Mouse (Mus musculus): ENCODE measurements around the gene Tia1. TPM values are rescaled to one million over a fixed set of nuclear protein-coding genes. Genes with fewer than 3 reads are reported as not detected.

Tia1 gene
- polyA plus RNA-seq, 1 experiment from 2014 or later = 292 TPM

- no peak for DNase-seq (ENCODE audit: low spot score)
- H3K9me3 ChIP-seq (ENCODE audit: control insufficient read depth, low read length) = no peaks in the 10 kb centered on the region
- H3K27ac ChIP-seq (ENCODE audit: low read depth, low read length) = 0 out of 2 replicates have a peak overlapping the region, but pooled peaks have one; percentile 12
- no peaks in the 10 kb centered on the region for H3K27me3 ChIP-seq (ENCODE audit: control insufficient read depth, insufficient read depth, low read length)
- no peak overlapping the region for H3K4me3 ChIP-seq (ENCODE audit: low read depth, low read length)
- ATAC-seq (ENCODE audit: low FRiP score) = no peak
- H3K4me2 ChIP-seq (replicated peaks; ENCODE audit: low read depth, low read length) = no peak overlapping the region
- H3K36me3 ChIP-seq (ENCODE audit: control insufficient read depth, insufficient read depth, low read length) = no peaks in the 10 kb centered on the region
- WGBS = 79% methylated on average over 9 of the region's 9 CpGs
- no peaks in the 10 kb centered on the region; the same call in 1 of the 2 replicates for H3K4me1 ChIP-seq (replicated peaks; ENCODE audit: control insufficient read depth, insufficient read depth, low read length)
- no peak overlapping the region for H3K9ac ChIP-seq (ENCODE audit: low read depth, low read length)
Measured at GRCm38 (mm10) chr6:86475462-86476167, 71.6 kb downstream of the Tia1 start.

GRCm38 (mm10) chr6:86476931-86477330 is 72.9 kb downstream of the Tia1 start:
- WGBS = 92% methylated on average over 5 of the region's 5 CpGs
- Histone ChIP-seq H3K9me3 (ENCODE audit: control insufficient read depth, low read length) (no peaks in the 10 kb centered on the region), H3K4me2 (replicated peaks; ENCODE audit: low read depth, low read length) (no peak overlapping the region), H3K27ac (ENCODE audit: low read depth, low read length) (no peak overlapping the region), H3K27me3 (ENCODE audit: control insufficient read depth, insufficient read depth, low read length) (no peaks in the 10 kb centered on the region), H3K36me3 (ENCODE audit: control insufficient read depth, insufficient read depth, low read length) (no peaks in the 10 kb centered on the region), H3K9ac (ENCODE audit: low read depth, low read length) (no peak overlapping the region), H3K4me1 (replicated peaks; ENCODE audit: control insufficient read depth, insufficient read depth, low read length) (no peaks in the 10 kb centered on the region), H3K4me3 (ENCODE audit: low read depth, low read length) (no peak overlapping the region)
- no peak for DNase-seq (ENCODE audit: low spot score)
- ATAC-seq (ENCODE audit: low FRiP score) = no peak

- no peaks in the 10 kb centered on the region for H3K9me3 ChIP-seq (ENCODE audit: control insufficient read depth, low read length)
- DNase-seq (ENCODE audit: low spot score) = no peak
- 60% methylated on average over 3 of the region's 3 CpGs for WGBS
- H3K4me3 ChIP-seq (ENCODE audit: low read depth, low read length) = no peak overlapping the region
- no peak overlapping the region for H3K9ac ChIP-seq (ENCODE audit: low read depth, low read length)
- H3K4me2 ChIP-seq (replicated peaks; ENCODE audit: low read depth, low read length) = no peak overlapping the region
- ATAC-seq (ENCODE audit: low FRiP score) = no peak
- no peaks in the 10 kb centered on the region for H3K36me3 ChIP-seq (ENCODE audit: control insufficient read depth, insufficient read depth, low read length)
- peak overlapping the region; percentile 36; the same call in 1 of the 2 replicates for H3K27ac ChIP-seq (ENCODE audit: low read depth, low read length)
- H3K4me1 ChIP-seq (replicated peaks; ENCODE audit: control insufficient read depth, insufficient read depth, low read length) = no peaks in the 10 kb centered on the region
- no peaks in the 10 kb centered on the region for H3K27me3 ChIP-seq (ENCODE audit: control insufficient read depth, insufficient read depth, low read length)
Measured at GRCm38 (mm10) chr6:86479311-86479710, 75.3 kb downstream of the Tia1 start.

- no peak overlapping the region for H3K9ac ChIP-seq (ENCODE audit: low read depth, low read length)
- no peak overlapping the region for H3K4me3 ChIP-seq (ENCODE audit: low read depth, low read length)
- no peak for ATAC-seq (ENCODE audit: low FRiP score)
- no peaks in the 10 kb centered on the region for H3K9me3 ChIP-seq (ENCODE audit: control insufficient read depth, low read length)
- H3K4me2 ChIP-seq (replicated peaks; ENCODE audit: low read depth, low read length) = no peak overlapping the region
- no peaks in the 10 kb centered on the region for H3K27me3 ChIP-seq (ENCODE audit: control insufficient read depth, insufficient read depth, low read length)
- H3K36me3 ChIP-seq (ENCODE audit: control insufficient read depth, insufficient read depth, low read length) = no peaks in the 10 kb centered on the region
- H3K27ac ChIP-seq (ENCODE audit: low read depth, low read length) = no peak overlapping the region
- no peaks in the 10 kb centered on the region for H3K4me1 ChIP-seq (replicated peaks; ENCODE audit: control insufficient read depth, insufficient read depth, low read length)
- no peak for DNase-seq (ENCODE audit: low spot score)
Measured at GRCm38 (mm10) chr6:86479816-86480188, 75.8 kb downstream of the Tia1 start.

- Histone ChIP-seq H3K27ac (ENCODE audit: low read depth, low read length) (no peak overlapping the region), H3K9ac (ENCODE audit: low read depth, low read length) (peak overlapping the region; percentile 11; the same call in 1 of the 2 replicates)
- no peak for ATAC-seq (ENCODE audit: low FRiP score)
Measured at GRCm38 (mm10) chr6:86480189-86480831, 76.3 kb downstream of the Tia1 start.

GRCm38 (mm10) chr6:86481871-86482270 is 77.9 kb downstream of the Tia1 start:
- no peaks in the 10 kb centered on the region for H3K27me3 ChIP-seq (ENCODE audit: control insufficient read depth, insufficient read depth, low read length)
- no peak for ATAC-seq (ENCODE audit: low FRiP score)
- no peak overlapping the region for H3K4me3 ChIP-seq (ENCODE audit: low read depth, low read length)
- 95% methylated on average over 5 of the region's 5 CpGs for WGBS
- H3K4me2 ChIP-seq (replicated peaks; ENCODE audit: low read depth, low read length) = no peak overlapping the region
- DNase-seq (ENCODE audit: low spot score) = no peak
- H3K9ac ChIP-seq (ENCODE audit: low read depth, low read length) = no peak overlapping the region
- H3K4me1 ChIP-seq (replicated peaks; ENCODE audit: control insufficient read depth, insufficient read depth, low read length) = no peaks in the 10 kb centered on the region
- H3K27ac ChIP-seq (ENCODE audit: low read depth, low read length) = no peak overlapping the region
- no peaks in the 10 kb centered on the region for H3K9me3 ChIP-seq (ENCODE audit: control insufficient read depth, low read length)
- no peaks in the 10 kb centered on the region for H3K36me3 ChIP-seq (ENCODE audit: control insufficient read depth, insufficient read depth, low read length)

More at GRCm38 (mm10) chr6:86480189-86480831, 76.3 kb downstream of the Tia1 start:
- Histone ChIP-seq H3K27me3 (ENCODE audit: control insufficient read depth, insufficient read depth, low read length) (no peaks in the 10 kb centered on the region), H3K4me2 (replicated peaks; ENCODE audit: low read depth, low read length) (no peak overlapping the region), H3K9me3 (ENCODE audit: control insufficient read depth, low read length) (no peaks in the 10 kb centered on the region), H3K36me3 (ENCODE audit: control insufficient read depth, insufficient read depth, low read length) (no peaks in the 10 kb centered on the region), H3K4me1 (replicated peaks; ENCODE audit: control insufficient read depth, insufficient read depth, low read length) (no peaks in the 10 kb centered on the region), H3K4me3 (ENCODE audit: low read depth, low read length) (no peak overlapping the region)
- peak; percentile 30 for DNase-seq (ENCODE audit: low spot score)
- WGBS = 41% methylated on average over 9 of the region's 9 CpGs

Other genes starting within 250 kb of the Tia1 start
- 2.2 and 2.5 TPM in 2 replicates for gene Tgfa, start 209.0 kb upstream of the Tia1 start, polyA plus RNA-seq (2014; fragmentation: Nextera tagmentation; extraction: Ambion mirVana)
- gene Fam136a, start 38.6 kb upstream of the Tia1 start, polyA plus RNA-seq (2014; fragmentation: Nextera tagmentation; extraction: Ambion mirVana) = 137 and 140 TPM in 2 replicates
- 610 and 651 TPM in 2 replicates for gene Snrpg, start 32.9 kb upstream of the Tia1 start, polyA plus RNA-seq (2014; fragmentation: Nextera tagmentation; extraction: Ambion mirVana)
- 107 and 109 TPM in 2 replicates for gene Pcyox1, start 7.1 kb upstream of the Tia1 start, polyA plus RNA-seq (2014; fragmentation: Nextera tagmentation; extraction: Ambion mirVana)
- gene Gm44790, start 22.4 kb downstream of the Tia1 start, polyA plus RNA-seq (2014; fragmentation: Nextera tagmentation; extraction: Ambion mirVana) = not detected in 2 replicates
- 24.4 and 25.6 TPM in 2 replicates for gene C87436, start 34.2 kb downstream of the Tia1 start, polyA plus RNA-seq (2014; fragmentation: Nextera tagmentation; extraction: Ambion mirVana)
- gene Pcbp1, start 122.1 kb downstream of the Tia1 start, polyA plus RNA-seq (2014; fragmentation: Nextera tagmentation; extraction: Ambion mirVana) = 382 and 432 TPM in 2 replicates
- 0.25 and 0.88 TPM in 2 replicates for gene Asprv1, start 223.9 kb downstream of the Tia1 start, polyA plus RNA-seq (2014; fragmentation: Nextera tagmentation; extraction: Ambion mirVana)

Measured in hindbrain, embryonic 11.5 days (tissue).